Mouse (Mus musculus): ENCODE data around the gene Rbm19. TPM values are rescaled to one million over a fixed set of nuclear protein-coding genes. Genes with fewer than 3 reads are reported as not detected.

Gene Rbm19
- 13.3 and 14.7 TPM in 2 replicates for polyA plus RNA-seq (2012; rRNA removed)

- peaks cover 20% of the 10 kb centered on the region for H3K36me3 ChIP-seq (ENCODE audit: control insufficient read depth, insufficient read depth, low read length)
- no peak within 1 kb of the TSS for H3K27ac ChIP-seq (ENCODE audit: insufficient read depth, low read length)
- TF ChIP-seq CTCF (IDR thresholded peaks at IDR 0.05; ENCODE audit: extremely low read depth, insufficient read depth, insufficient read length, insufficient replicate concordance) (no peak), POLR2A (IDR thresholded peaks at IDR 0.05; ENCODE audit: low read depth, low read length) (0 out of 2 replicates have a peak, but pooled peaks have one; percentile 46)
- H3K4me3 ChIP-seq (ENCODE audit: extremely low read depth, insufficient read depth, insufficient read length) = peak within 1 kb of the TSS; percentile 91
- H3K27me3 ChIP-seq (ENCODE audit: control insufficient read depth, insufficient read depth, low read length) = no peaks in the 10 kb centered on the region
- no peaks in the 10 kb centered on the region; the same call in 1 of the 2 replicates for H3K4me1 ChIP-seq (ENCODE audit: control insufficient read depth, insufficient read depth, insufficient read length)
- 1% methylated on average over 46 of the region's 46 CpGs for WGBS
- DNase-seq (ENCODE audit: low read depth in 1 of 2, low spot score in 2 of 2) = peak; percentile 80 to 92
Observed at GRCm38 (mm10) chr5:120116261-120117050, at the start of gene Rbm19. Rbm19 (plus strand) TSS chr5:120116465.

GRCm38 (mm10) chr5:120067266-120067665 is 49.0 kb upstream of the Rbm19 start:
- Histone ChIP-seq H3K27ac (ENCODE audit: insufficient read depth, low read length) (no peak overlapping the region), H3K27me3 (ENCODE audit: control insufficient read depth, insufficient read depth, low read length) (no peaks in the 10 kb centered on the region), H3K4me1 (ENCODE audit: control insufficient read depth, insufficient read depth, insufficient read length) (no peaks in the 10 kb centered on the region), H3K4me3 (ENCODE audit: extremely low read depth, insufficient read depth, insufficient read length) (no peak overlapping the region), H3K36me3 (ENCODE audit: control insufficient read depth, insufficient read depth, low read length) (no peaks in the 10 kb centered on the region)
- 42% methylated on average over 6 of the region's 6 CpGs for WGBS
- no peak for DNase-seq (ENCODE audit: low read depth in 1 of 2, low spot score in 2 of 2)
- TF ChIP-seq POLR2A (IDR thresholded peaks at IDR 0.05; ENCODE audit: low read depth, low read length) (no peak), CTCF (IDR thresholded peaks at IDR 0.05; ENCODE audit: extremely low read depth, insufficient read depth, insufficient read length, insufficient replicate concordance) (no peak)

- H3K4me1 ChIP-seq (ENCODE audit: control insufficient read depth, insufficient read depth, insufficient read length) = no peaks in the 10 kb centered on the region
- TF ChIP-seq CTCF (IDR thresholded peaks at IDR 0.05; ENCODE audit: extremely low read depth, insufficient read depth, insufficient read length, insufficient replicate concordance) (no peak), POLR2A (IDR thresholded peaks at IDR 0.05; ENCODE audit: low read depth, low read length) (no peak)
- no peak overlapping the region for H3K4me3 ChIP-seq (ENCODE audit: extremely low read depth, insufficient read depth, insufficient read length)
- H3K36me3 ChIP-seq (ENCODE audit: control insufficient read depth, insufficient read depth, low read length) = no peaks in the 10 kb centered on the region
- no peak overlapping the region for H3K27ac ChIP-seq (ENCODE audit: insufficient read depth, low read length)
- DNase-seq (ENCODE audit: low read depth in 1 of 2, low spot score in 2 of 2) = no peak
- no peaks in the 10 kb centered on the region for H3K27me3 ChIP-seq (ENCODE audit: control insufficient read depth, insufficient read depth, low read length)
- 24% methylated on average over 9 of the region's 9 CpGs for WGBS
Observed at GRCm38 (mm10) chr5:120074101-120074500, 42.2 kb upstream of the Rbm19 start.

GRCm38 (mm10) chr5:120080027-120080426 is 36.2 kb upstream of the Rbm19 start:
- Histone ChIP-seq H3K36me3 (ENCODE audit: control insufficient read depth, insufficient read depth, low read length) (no peaks in the 10 kb centered on the region), H3K4me1 (ENCODE audit: control insufficient read depth, insufficient read depth, insufficient read length) (no peaks in the 10 kb centered on the region), H3K4me3 (ENCODE audit: extremely low read depth, insufficient read depth, insufficient read length) (no peak overlapping the region), H3K27ac (ENCODE audit: insufficient read depth, low read length) (no peak overlapping the region), H3K27me3 (ENCODE audit: control insufficient read depth, insufficient read depth, low read length) (no peaks in the 10 kb centered on the region)
- TF ChIP-seq CTCF (IDR thresholded peaks at IDR 0.05; ENCODE audit: extremely low read depth, insufficient read depth, insufficient read length, insufficient replicate concordance) (no peak), POLR2A (IDR thresholded peaks at IDR 0.05; ENCODE audit: low read depth, low read length) (no peak)
- 80% methylated on average over 9 of the region's 9 CpGs for WGBS
- no peak for DNase-seq (ENCODE audit: low read depth in 1 of 2, low spot score in 2 of 2)

GRCm38 (mm10) chr5:120080468-120080867 is 35.8 kb upstream of the Rbm19 start:
- Histone ChIP-seq H3K36me3 (ENCODE audit: control insufficient read depth, insufficient read depth, low read length) (no peaks in the 10 kb centered on the region), H3K27ac (ENCODE audit: insufficient read depth, low read length) (no peak overlapping the region), H3K4me3 (ENCODE audit: extremely low read depth, insufficient read depth, insufficient read length) (no peak overlapping the region), H3K27me3 (ENCODE audit: control insufficient read depth, insufficient read depth, low read length) (no peaks in the 10 kb centered on the region), H3K4me1 (ENCODE audit: control insufficient read depth, insufficient read depth, insufficient read length) (no peaks in the 10 kb centered on the region; the same call in 1 of the 2 replicates)
- no peak for TF ChIP-seq POLR2A (IDR thresholded peaks at IDR 0.05; ENCODE audit: low read depth, low read length)
- TF ChIP-seq CTCF (IDR thresholded peaks at IDR 0.05; ENCODE audit: extremely low read depth, insufficient read depth, insufficient read length, insufficient replicate concordance) = no peak
- WGBS = 74% methylated on average over 6 of the region's 6 CpGs
- DNase-seq (ENCODE audit: low read depth in 1 of 2, low spot score in 2 of 2) = no peak

- Histone ChIP-seq H3K27me3 (ENCODE audit: control insufficient read depth, insufficient read depth, low read length) (no peaks in the 10 kb centered on the region), H3K27ac (ENCODE audit: insufficient read depth, low read length) (no peak overlapping the region), H3K4me3 (ENCODE audit: extremely low read depth, insufficient read depth, insufficient read length) (no peak overlapping the region), H3K4me1 (ENCODE audit: control insufficient read depth, insufficient read depth, insufficient read length) (no peaks in the 10 kb centered on the region; the same call in 1 of the 2 replicates), H3K36me3 (ENCODE audit: control insufficient read depth, insufficient read depth, low read length) (no peaks in the 10 kb centered on the region)
- peak; percentile 93 for TF ChIP-seq CTCF (IDR thresholded peaks at IDR 0.05; ENCODE audit: extremely low read depth, insufficient read depth, insufficient read length, insufficient replicate concordance)
- no peak for TF ChIP-seq POLR2A (IDR thresholded peaks at IDR 0.05; ENCODE audit: low read depth, low read length)
- DNase-seq (ENCODE audit: low read depth in 1 of 2, low spot score in 2 of 2) = peak; percentile 65 to 77
- WGBS = 3% methylated on average over 16 of the region's 16 CpGs
Observed at GRCm38 (mm10) chr5:120088561-120088960, 27.7 kb upstream of the Rbm19 start.

GRCm38 (mm10) chr5:120094602-120095001 is 21.7 kb upstream of the Rbm19 start:
- H3K27ac ChIP-seq (ENCODE audit: insufficient read depth, low read length) = no peak overlapping the region
- H3K4me1 ChIP-seq (ENCODE audit: control insufficient read depth, insufficient read depth, insufficient read length) = no peaks in the 10 kb centered on the region
- peak in 1 of 2 experiments; percentile 50 for DNase-seq (ENCODE audit: low read depth in 1 of 2, low spot score in 2 of 2)
- H3K4me3 ChIP-seq (ENCODE audit: extremely low read depth, insufficient read depth, insufficient read length) = no peak overlapping the region
- 46% methylated on average over 7 of the region's 7 CpGs for WGBS
- no peaks in the 10 kb centered on the region for H3K27me3 ChIP-seq (ENCODE audit: control insufficient read depth, insufficient read depth, low read length)
- H3K36me3 ChIP-seq (ENCODE audit: control insufficient read depth, insufficient read depth, low read length) = no peaks in the 10 kb centered on the region
- TF ChIP-seq CTCF (IDR thresholded peaks at IDR 0.05; ENCODE audit: extremely low read depth, insufficient read depth, insufficient read length, insufficient replicate concordance) = peak; percentile 55; the same call in 1 of the 2 replicates
- no peak for TF ChIP-seq POLR2A (IDR thresholded peaks at IDR 0.05; ENCODE audit: low read depth, low read length)
